In genomic region chr4:133614274-133614761, GRCm38 (mm10) we compare ENCODE assay signal across 7 mouse cellular contexts. TPM values are rescaled to one million over a fixed set of nuclear protein-coding genes. Genes with fewer than 3 reads are reported as not detected.
DNase-seq lines count a peak whose midpoint lies in the region; ATAC-seq and TF ChIP-seq lines count a peak whose summit lies in the region.

No protein-coding gene starts in this region.

- ATAC-seq in liver, embryonic 14.5 days (ENCODE audit: insufficient read depth), result peak; percentile 24; the same call in 1 of the 2 replicates

- no peak overlapping the region for H3K4me2 ChIP-seq in liver, embryonic 14.5 days (ENCODE audit: low read depth)

- no peak overlapping the region for H3K27ac ChIP-seq in liver, embryonic 14.5 days

- TF ChIP-seq EP300 in liver, embryonic 14.5 days (IDR thresholded peaks at IDR 0.05; ENCODE audit: low read depth), result no peak

- DNase-seq in liver, embryonic 14.5 days (ENCODE audit: low read depth in 3 of 3, low spot score in 3 of 3), result no peak
- DNase-seq in liver, result no peak
- DNase-seq in adrenal gland, adult 2 months, result peak; percentile 92
- peak; percentile 77 to 79 for DNase-seq in frontal cortex, postnatal 36 days (ENCODE audit: low spot score in 2 of 2)
- DNase-seq in lung, postnatal 36 days, result peak; percentile 92
- no peak for DNase-seq in kidney, postnatal 4 days
- no peak for DNase-seq in kidney, adult 8-10 months

- H3K9me3 ChIP-seq in liver, embryonic 14.5 days (ENCODE audit: control insufficient read depth, low read length), result no peaks in the 10 kb centered on the region

- H3K9ac ChIP-seq in liver, embryonic 14.5 days (replicated peaks), result no peak overlapping the region

- TF ChIP-seq CTCF in liver, embryonic 14.5 days (IDR thresholded peaks at IDR 0.05; ENCODE audit: low read depth), result no peak

- H3K27me3 ChIP-seq in liver, embryonic 14.5 days (ENCODE audit: control insufficient read depth, insufficient read depth, low read length), result no peaks in the 10 kb centered on the region

- no peak overlapping the region for H3K4me3 ChIP-seq in liver, embryonic 14.5 days (ENCODE audit: insufficient read depth in 1 of 2, low read depth in 2 of 2, low read length in 2 of 2)

- peaks cover 3% of the 10 kb centered on the region for H3K36me3 ChIP-seq in liver, embryonic 14.5 days (replicated peaks; ENCODE audit: control insufficient read depth, insufficient read depth, low read depth)

- 82% methylated on average over 8 of the region's 8 CpGs for WGBS in liver, embryonic 14.5 days (ENCODE audit: insufficient replicate concordance)

- H3K4me1 ChIP-seq in liver, embryonic 14.5 days (replicated peaks; ENCODE audit: control insufficient read depth in 2 of 2, insufficient read depth in 2 of 2, low read length in 1 of 2), result peaks cover 3 to 4% of the 10 kb centered on the region in 2 experiments; a peak in 2 of 4 replicates

RNA-seq across cellular contexts. Expression of gene Sfn, which starts 12.3 kb away (rescaled TPM):
- 0.45 and 0.52 TPM in 2 replicates for polyA plus RNA-seq in liver, embryonic 14.5 days (2012; rRNA removed)
- 0.10 and 0.35 TPM in 2 replicates for polyA plus RNA-seq in liver, embryonic 14.5 days (2014; fragmentation: Nextera tagmentation; extraction: Ambion mirVana)
- 1 to 10 TPM; 1.4 to 1.8 TPM for total RNA-seq in adrenal gland, adult 2 months (2021)
- polyA plus RNA-seq in adrenal gland, adult 2 months (2012; rRNA removed), result 2.1 and 3.0 TPM in 2 replicates

RNA-seq across cellular contexts. Expression of gene Gpn2, which starts 30.2 kb away (rescaled TPM):
- 15.2 and 17.6 TPM in 2 replicates for polyA plus RNA-seq in liver, embryonic 14.5 days (2012; rRNA removed)
- polyA plus RNA-seq in liver, embryonic 14.5 days (2014; fragmentation: Nextera tagmentation; extraction: Ambion mirVana), result 10.0 and 10.3 TPM in 2 replicates
- 10 to 100 TPM; 16.5 to 18.5 TPM for total RNA-seq in adrenal gland, adult 2 months (2021)
- 63.3 and 82.5 TPM in 2 replicates for polyA plus RNA-seq in adrenal gland, adult 2 months (2012; rRNA removed)

RNA-seq across cellular contexts. Expression of gene Zdhhc18, which starts 35.6 kb away (rescaled TPM):
- polyA plus RNA-seq in liver, embryonic 14.5 days (2012; rRNA removed), result 3.8 and 3.9 TPM in 2 replicates
- 0.58 and 0.90 TPM in 2 replicates for polyA plus RNA-seq in liver, embryonic 14.5 days (2014; fragmentation: Nextera tagmentation; extraction: Ambion mirVana)
- total RNA-seq in adrenal gland, adult 2 months (2021), result 10 to 100 TPM; 18.4 to 24.8 TPM
- 31.0 and 32.9 TPM in 2 replicates for polyA plus RNA-seq in adrenal gland, adult 2 months (2012; rRNA removed)

RNA-seq across cellular contexts. Expression of gene Gpatch3, which starts 39.8 kb away (rescaled TPM):
- polyA plus RNA-seq in liver, embryonic 14.5 days (2012; rRNA removed), result 1.9 and 3.1 TPM in 2 replicates
- polyA plus RNA-seq in liver, embryonic 14.5 days (2014; fragmentation: Nextera tagmentation; extraction: Ambion mirVana), result 3.1 and 4.6 TPM in 2 replicates
- 1 to 10 TPM; 6.0 to 7.5 TPM for total RNA-seq in adrenal gland, adult 2 months (2021)
- polyA plus RNA-seq in adrenal gland, adult 2 months (2012; rRNA removed), result 8.5 and 13.1 TPM in 2 replicates

RNA-seq across cellular contexts. Expression of gene Pigv, which starts 58.1 kb away (rescaled TPM):
- polyA plus RNA-seq in liver, embryonic 14.5 days (2012; rRNA removed), result 3.2 and 3.3 TPM in 2 replicates
- polyA plus RNA-seq in liver, embryonic 14.5 days (2014; fragmentation: Nextera tagmentation; extraction: Ambion mirVana), result 3.1 and 4.0 TPM in 2 replicates
- 10 to 100 TPM; 13.0 to 19.7 TPM for total RNA-seq in adrenal gland, adult 2 months (2021)
- 13.4 and 14.0 TPM in 2 replicates for polyA plus RNA-seq in adrenal gland, adult 2 months (2012; rRNA removed)

Comparison
In these comparisons a context has a peak if more than half of its experiments do, and no peak if none do; other contexts are left out.
1. DNase-seq: peak in adrenal gland, adult 2 months (single experiment), frontal cortex, postnatal 36 days (2 of 2) and lung, postnatal 36 days (single experiment); none in liver, embryonic 14.5 days (0 of 3), liver (single experiment), kidney, postnatal 4 days (0 of 2) and kidney, adult 8-10 months (0 of 2).